Mouse (Mus musculus): ENCODE measurements around the gene AW551984. TPM values are rescaled to one million over a fixed set of nuclear protein-coding genes. Genes with fewer than 3 reads are reported as not detected.

The AW551984 gene
- polyA plus RNA-seq, 1 experiment from 2014 or later: 9.6 TPM

DNA sequence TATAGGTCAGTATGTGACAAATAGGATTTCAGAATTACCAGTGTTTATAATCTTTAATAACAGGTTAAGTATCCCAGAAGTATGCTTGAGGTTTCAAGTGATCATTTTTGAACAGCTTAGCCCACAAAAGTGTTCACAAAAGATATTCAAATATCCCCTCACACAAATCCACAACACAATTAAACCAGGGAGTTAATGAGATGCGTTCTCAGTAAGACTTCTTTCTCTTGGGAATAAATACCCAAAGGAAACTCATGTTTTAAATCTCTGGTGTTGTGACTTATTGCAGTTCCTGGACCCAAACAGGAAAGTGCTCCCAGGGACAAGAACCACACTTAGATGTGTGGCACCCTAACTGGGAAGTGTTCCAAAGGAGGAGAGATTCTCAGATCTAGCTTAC, 16.9 kb upstream of the AW551984 start, which contains the start of gene Olfr960:
TSS of gene Olfr960 (plus strand) at position 301 of the 400 bp plus-strand sequence.
- Histone ChIP-seq H3K9ac (ENCODE audit: low read length) (no peak within 1 kb of the TSS), H3K36me3 (ENCODE audit: control insufficient read depth, insufficient read depth, low read length) (no peaks in the 10 kb centered on the region), H3K4me1 (ENCODE audit: control insufficient read depth in 2 of 2, insufficient read depth in 2 of 2, low read length in 2 of 2) (no peaks in the 10 kb centered on the region), H3K4me3 (ENCODE audit: control insufficient read depth in 1 of 2, insufficient read depth in 1 of 2, low read depth in 1 of 2, low read length in 2 of 2) (no peak within 1 kb of the TSS), H3K27ac (replicated peaks in 1 of 2; ENCODE audit: control insufficient read depth in 1 of 2, insufficient read depth in 1 of 2, low read depth in 2 of 2, low read length in 2 of 2) (no peak within 1 kb of the TSS), H3K27me3 (ENCODE audit: control insufficient read depth, insufficient read depth, low read length) (no peaks in the 10 kb centered on the region), H3K4me2 (ENCODE audit: low read length) (no peak within 1 kb of the TSS), H3K9me3 (ENCODE audit: control insufficient read depth, low read length) (no peaks in the 10 kb centered on the region)
- 56% methylated on average over 1 of the region's 1 CpGs for WGBS
- ATAC-seq (ENCODE audit: insufficient number of reproducible peaks, insufficient read depth, low FRiP score, low read depth): no peak

DNA sequence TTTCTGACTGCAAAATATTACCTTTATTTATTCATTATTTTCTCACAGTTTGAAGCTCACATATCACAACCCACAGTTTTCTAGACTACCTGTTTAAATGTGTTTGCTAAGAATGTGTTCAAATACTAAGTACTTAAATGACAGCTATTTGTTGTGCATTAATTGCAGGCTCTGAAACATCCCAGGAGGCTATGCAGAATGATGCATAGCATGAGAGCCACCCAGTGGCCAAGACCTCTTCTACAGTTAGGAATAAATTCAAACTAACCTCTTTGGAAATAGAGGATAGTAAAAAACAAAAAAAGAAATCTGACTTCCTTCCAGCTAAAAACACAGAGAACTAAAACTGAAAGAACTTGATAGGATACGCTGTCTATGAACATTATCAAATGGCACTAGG, 7.8 kb upstream of the AW551984 start:
- H3K36me3 ChIP-seq (ENCODE audit: control insufficient read depth, insufficient read depth, low read length): no peaks in the 10 kb centered on the region
- H3K9ac ChIP-seq (ENCODE audit: low read length): no peak overlapping the region
- no peak overlapping the region for H3K27ac ChIP-seq (replicated peaks in 1 of 2; ENCODE audit: control insufficient read depth in 1 of 2, insufficient read depth in 1 of 2, low read depth in 2 of 2, low read length in 2 of 2)
- H3K4me2 ChIP-seq (ENCODE audit: low read length): no peak overlapping the region
- 55% methylated on average over 1 of the region's 1 CpGs for WGBS
- no peak for ATAC-seq (ENCODE audit: insufficient number of reproducible peaks, insufficient read depth, low FRiP score, low read depth)
- no peaks in the 10 kb centered on the region for H3K4me1 ChIP-seq (ENCODE audit: control insufficient read depth in 2 of 2, insufficient read depth in 2 of 2, low read length in 2 of 2)
- H3K4me3 ChIP-seq (ENCODE audit: control insufficient read depth in 1 of 2, insufficient read depth in 1 of 2, low read depth in 1 of 2, low read length in 2 of 2): no peak overlapping the region
- H3K27me3 ChIP-seq (ENCODE audit: control insufficient read depth, insufficient read depth, low read length): no peaks in the 10 kb centered on the region
- no peaks in the 10 kb centered on the region for H3K9me3 ChIP-seq (ENCODE audit: control insufficient read depth, low read length)

DNA sequence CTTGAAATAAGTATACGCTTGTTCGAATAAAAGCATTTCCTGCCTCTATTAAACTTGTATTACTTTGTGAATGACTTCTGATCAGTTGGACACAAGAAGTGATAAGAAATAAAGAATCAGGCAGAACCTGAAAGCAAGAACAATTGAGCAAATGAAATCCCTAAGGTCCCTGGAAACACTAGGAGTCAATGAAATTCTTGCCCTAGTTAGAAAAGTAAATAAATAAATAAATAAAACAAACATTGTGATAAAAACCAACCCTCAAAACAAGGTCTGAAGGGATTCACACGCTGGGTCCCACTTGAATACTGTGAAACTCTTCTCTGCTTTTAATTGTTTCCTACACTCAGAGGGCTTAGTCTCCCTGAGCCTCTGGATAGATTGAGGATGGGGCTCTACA, 6.2 kb upstream of the AW551984 start, which contains the start of gene Olfr148:
TSS of gene Olfr148 (plus strand) at position 301 of the 400 bp plus-strand sequence.
- Histone ChIP-seq H3K36me3 (ENCODE audit: control insufficient read depth, insufficient read depth, low read length) (no peaks in the 10 kb centered on the region), H3K27me3 (ENCODE audit: control insufficient read depth, insufficient read depth, low read length) (no peaks in the 10 kb centered on the region), H3K4me1 (ENCODE audit: control insufficient read depth in 2 of 2, insufficient read depth in 2 of 2, low read length in 2 of 2) (no peaks in the 10 kb centered on the region), H3K4me3 (ENCODE audit: control insufficient read depth in 1 of 2, insufficient read depth in 1 of 2, low read depth in 1 of 2, low read length in 2 of 2) (no peak within 1 kb of the TSS), H3K4me2 (ENCODE audit: low read length) (no peak within 1 kb of the TSS), H3K9me3 (ENCODE audit: control insufficient read depth, low read length) (no peaks in the 10 kb centered on the region), H3K9ac (ENCODE audit: low read length) (no peak within 1 kb of the TSS), H3K27ac (replicated peaks in 1 of 2; ENCODE audit: control insufficient read depth in 1 of 2, insufficient read depth in 1 of 2, low read depth in 2 of 2, low read length in 2 of 2) (no peak within 1 kb of the TSS)
- WGBS: 61% methylated on average over 3 of the region's 3 CpGs
- no peak for ATAC-seq (ENCODE audit: insufficient number of reproducible peaks, insufficient read depth, low FRiP score, low read depth)

DNA sequence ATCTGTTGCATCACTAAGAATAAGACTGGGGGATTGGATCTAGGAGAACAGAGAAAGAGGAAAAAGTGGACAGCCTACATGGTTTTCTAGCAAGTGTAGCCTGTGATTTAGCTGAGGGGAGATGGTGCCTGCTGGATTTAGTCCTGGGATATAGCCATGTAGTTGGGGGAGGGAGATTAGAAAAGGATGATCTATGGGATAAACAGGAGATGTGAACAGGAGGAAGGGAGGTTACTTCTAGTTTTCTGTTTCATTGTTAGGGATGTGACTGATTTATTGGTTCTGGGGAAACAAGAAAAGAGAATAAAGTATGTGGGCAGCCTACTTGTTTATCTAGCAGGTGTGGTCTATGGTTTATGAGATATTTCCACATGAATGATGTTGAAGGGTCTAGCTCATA, 4.3 kb upstream of the AW551984 start:
- no peaks in the 10 kb centered on the region for H3K36me3 ChIP-seq (ENCODE audit: control insufficient read depth, insufficient read depth, low read length)
- H3K4me3 ChIP-seq (ENCODE audit: control insufficient read depth in 1 of 2, insufficient read depth in 1 of 2, low read depth in 1 of 2, low read length in 2 of 2): no peak overlapping the region
- H3K27me3 ChIP-seq (ENCODE audit: control insufficient read depth, insufficient read depth, low read length): no peaks in the 10 kb centered on the region
- no peaks in the 10 kb centered on the region for H3K4me1 ChIP-seq (ENCODE audit: control insufficient read depth in 2 of 2, insufficient read depth in 2 of 2, low read length in 2 of 2)
- no peaks in the 10 kb centered on the region for H3K9me3 ChIP-seq (ENCODE audit: control insufficient read depth, low read length)
- no peak overlapping the region for H3K9ac ChIP-seq (ENCODE audit: low read length)
- no peak overlapping the region for H3K27ac ChIP-seq (replicated peaks in 1 of 2; ENCODE audit: control insufficient read depth in 1 of 2, insufficient read depth in 1 of 2, low read depth in 2 of 2, low read length in 2 of 2)
- no peak overlapping the region for H3K4me2 ChIP-seq (ENCODE audit: low read length)
- ATAC-seq (ENCODE audit: insufficient number of reproducible peaks, insufficient read depth, low FRiP score, low read depth): no peak

DNA sequence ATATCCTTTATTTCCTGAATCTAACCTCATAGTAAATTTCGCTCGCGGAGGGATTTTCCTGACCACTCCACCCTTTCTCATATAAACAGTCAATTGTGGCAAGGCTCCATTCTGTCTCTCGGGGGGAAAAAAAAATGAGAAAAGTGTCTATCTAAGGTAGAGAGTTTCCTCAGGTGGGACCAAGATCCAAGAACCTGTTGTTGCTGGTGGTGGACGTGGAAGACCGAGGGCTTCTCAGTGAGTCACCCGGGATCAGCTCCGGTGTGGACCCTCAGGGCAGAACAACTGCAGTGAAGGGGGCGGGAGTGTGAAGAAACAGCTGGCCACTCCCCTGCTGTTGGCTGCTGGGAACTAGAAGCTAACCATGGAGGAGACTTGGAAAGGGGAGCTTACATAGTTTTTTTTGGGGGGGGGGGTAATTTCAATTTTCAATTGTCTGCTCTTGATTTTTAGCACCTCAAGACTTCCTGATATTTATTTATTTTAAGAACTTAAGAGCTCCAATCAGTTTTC, 814 bp downstream of the AW551984 start:
- no peaks in the 10 kb centered on the region for H3K27me3 ChIP-seq (ENCODE audit: control insufficient read depth, insufficient read depth, low read length)
- no peak overlapping the region for H3K27ac ChIP-seq (replicated peaks in 1 of 2; ENCODE audit: control insufficient read depth in 1 of 2, insufficient read depth in 1 of 2, low read depth in 2 of 2, low read length in 2 of 2)
- peak overlapping the region; percentile 65 for H3K9ac ChIP-seq (ENCODE audit: low read length)
- H3K9me3 ChIP-seq (ENCODE audit: control insufficient read depth, low read length): no peaks in the 10 kb centered on the region
- H3K4me1 ChIP-seq (ENCODE audit: control insufficient read depth in 2 of 2, insufficient read depth in 2 of 2, low read length in 2 of 2): no peaks in the 10 kb centered on the region
- ATAC-seq (ENCODE audit: insufficient number of reproducible peaks, insufficient read depth, low FRiP score, low read depth): peak; percentile 43; the same call in 1 of the 2 replicates
- H3K36me3 ChIP-seq (ENCODE audit: control insufficient read depth, insufficient read depth, low read length): no peaks in the 10 kb centered on the region
- 0% methylated on average over 9 of the region's 9 CpGs for WGBS
- peak overlapping the region; percentile 84 for H3K4me2 ChIP-seq (ENCODE audit: low read length)
- peak overlapping the region; percentile 43 to 52 for H3K4me3 ChIP-seq (ENCODE audit: control insufficient read depth in 1 of 2, insufficient read depth in 1 of 2, low read depth in 1 of 2, low read length in 2 of 2)

DNA sequence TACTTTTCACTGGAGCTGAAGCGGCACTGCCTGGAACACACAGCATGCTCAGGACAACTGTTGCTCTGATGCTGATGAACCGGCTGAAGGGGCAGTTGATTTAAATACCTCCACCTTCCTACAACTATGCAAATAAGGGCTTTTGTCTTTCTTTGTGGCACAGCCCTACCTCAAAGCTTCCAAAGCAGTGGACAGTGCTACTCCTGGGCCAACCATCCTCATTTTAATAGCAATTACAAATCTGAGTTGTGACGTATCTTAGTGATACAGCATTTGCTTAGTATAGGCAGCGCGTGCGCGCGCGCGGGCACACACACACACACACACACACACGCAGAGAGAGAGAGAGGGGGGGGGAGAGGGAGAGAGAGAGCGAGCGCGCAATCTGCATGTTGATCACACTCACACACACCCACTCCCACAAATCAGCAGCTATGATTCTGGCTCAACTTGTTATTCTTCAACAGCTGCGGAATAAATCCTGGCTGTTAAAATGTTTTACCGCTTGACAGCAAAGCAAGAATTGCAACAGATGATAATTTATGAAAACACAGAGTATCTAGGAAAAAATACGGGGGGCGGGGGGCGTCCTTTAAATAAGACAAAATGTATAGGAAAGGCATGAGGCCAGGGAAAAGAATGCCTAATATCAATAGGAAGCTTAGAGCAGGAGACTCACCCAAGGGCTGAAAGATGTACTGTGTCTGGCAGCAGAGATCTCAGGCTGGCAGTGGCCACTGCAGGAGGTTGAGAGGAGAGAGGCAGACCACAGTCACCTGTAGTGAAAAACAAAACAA, 1.5 kb downstream of the AW551984 start:
- Histone ChIP-seq H3K27ac (replicated peaks in 1 of 2; ENCODE audit: control insufficient read depth in 1 of 2, insufficient read depth in 1 of 2, low read depth in 2 of 2, low read length in 2 of 2) (no peak overlapping the region), H3K9ac (ENCODE audit: low read length) (peak overlapping the region; percentile 65), H3K36me3 (ENCODE audit: control insufficient read depth, insufficient read depth, low read length) (no peaks in the 10 kb centered on the region), H3K4me2 (ENCODE audit: low read length) (peak overlapping the region; percentile 84), H3K4me3 (ENCODE audit: control insufficient read depth in 1 of 2, insufficient read depth in 1 of 2, low read depth in 1 of 2, low read length in 2 of 2) (peak overlapping the region; percentile 43 to 52), H3K4me1 (ENCODE audit: control insufficient read depth in 2 of 2, insufficient read depth in 2 of 2, low read length in 2 of 2) (no peaks in the 10 kb centered on the region), H3K27me3 (ENCODE audit: control insufficient read depth, insufficient read depth, low read length) (no peaks in the 10 kb centered on the region), H3K9me3 (ENCODE audit: control insufficient read depth, low read length) (no peaks in the 10 kb centered on the region)
- no peak for ATAC-seq (ENCODE audit: insufficient number of reproducible peaks, insufficient read depth, low FRiP score, low read depth)
- WGBS: 1% methylated on average over 19 of the region's 19 CpGs

DNA sequence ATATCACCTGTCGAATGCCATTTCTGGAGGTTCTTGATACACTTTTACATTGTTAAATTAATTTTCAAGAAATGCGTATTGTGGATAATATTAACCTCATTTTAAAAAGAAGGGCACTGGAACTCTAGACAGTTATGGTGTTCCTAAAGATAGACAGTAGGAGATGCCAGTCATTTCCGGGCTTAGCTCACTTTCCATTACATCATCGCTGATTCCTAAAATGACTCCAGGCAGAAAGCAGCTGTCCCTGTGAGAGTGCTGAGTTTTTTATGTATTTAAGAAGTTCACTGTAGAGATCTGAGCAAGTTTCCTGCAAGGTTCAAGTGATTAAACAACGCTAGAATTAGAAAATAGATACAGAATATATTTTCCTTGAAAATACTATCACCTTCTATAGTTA, 27.2 kb downstream of the AW551984 start:
- H3K27me3 ChIP-seq (ENCODE audit: control insufficient read depth, insufficient read depth, low read length): no peaks in the 10 kb centered on the region
- no peaks in the 10 kb centered on the region for H3K9me3 ChIP-seq (ENCODE audit: control insufficient read depth, low read length)
- H3K4me3 ChIP-seq (ENCODE audit: control insufficient read depth in 1 of 2, insufficient read depth in 1 of 2, low read depth in 1 of 2, low read length in 2 of 2): no peak overlapping the region
- H3K27ac ChIP-seq (replicated peaks in 1 of 2; ENCODE audit: control insufficient read depth in 1 of 2, insufficient read depth in 1 of 2, low read depth in 2 of 2, low read length in 2 of 2): no peak overlapping the region
- H3K9ac ChIP-seq (ENCODE audit: low read length): no peak overlapping the region
- no peak overlapping the region for H3K4me2 ChIP-seq (ENCODE audit: low read length)
- no peaks in the 10 kb centered on the region for H3K36me3 ChIP-seq (ENCODE audit: control insufficient read depth, insufficient read depth, low read length)
- WGBS: 38% methylated on average over 5 of the region's 5 CpGs
- ATAC-seq (ENCODE audit: insufficient number of reproducible peaks, insufficient read depth, low FRiP score, low read depth): no peak
- 0 out of 4 replicates have a peak, but pooled peaks cover 0 to 3% of the 10 kb centered on the region in 2 experiments for H3K4me1 ChIP-seq (ENCODE audit: control insufficient read depth in 2 of 2, insufficient read depth in 2 of 2, low read length in 2 of 2)

Data from heart, embryonic 14.5 days (tissue).